Mouse (Mus musculus) cortical plate, adult 2 months (tissue): ENCODE data around the gene Tm9sf4. TPM values are rescaled to one million over a fixed set of nuclear protein-coding genes. Genes with fewer than 3 reads are reported as not detected.

Source experiments
- H3K27ac ChIP-seq: fragments of 200-500 bp; 2 replicates; pipeline ENCODE4 v1.5.1; 2012; ENCODE audit warnings: low read length, control low read depth, inconsistent platforms; ENCODE audit not compliant: insufficient read depth
- H3K4me1 ChIP-seq: fragments of 200-500 bp; 2 replicates; pipeline ENCODE4 v1.6.1; 2011; ENCODE audit warnings: low read length; ENCODE audit not compliant: control insufficient read depth, insufficient read depth
- H3K4me3 ChIP-seq: fragments of 200-500 bp; 2 replicates; pipeline ENCODE4 v1.5.1; 2011; ENCODE audit warnings: mild to moderate bottlenecking, low read length, control low read depth; ENCODE audit not compliant: insufficient read depth
- CTCF ChIP-seq: fragments of 200-500 bp; IDR thresholded peaks from 2 replicates; pipeline ENCODE4 v1.5.1; 2011; ENCODE audit warnings: mild to moderate bottlenecking, control low read depth, low read length; ENCODE audit not compliant: insufficient read depth; ENCODE audit errors: extremely low read depth
- POLR2A ChIP-seq: fragments of 200-500 bp; IDR thresholded peaks from 2 replicates; pipeline ENCODE4 v1.6.1; 2011; ENCODE audit warnings: mild to moderate bottlenecking, low read length, control low read depth; ENCODE audit not compliant: insufficient read depth; ENCODE audit errors: extremely low read depth
- polyA plus RNA-seq: library from polyadenylated mRNA; depleted of rRNA; stranded (reverse); fragments of >200 nt; gene quantifications from 2 replicates; pipeline ENCODE4 v1.2.3, GENCODE M21; 2012

The Tm9sf4 gene
- polyA plus RNA-seq, 1 experiment, result 70.5 TPM

DNA sequence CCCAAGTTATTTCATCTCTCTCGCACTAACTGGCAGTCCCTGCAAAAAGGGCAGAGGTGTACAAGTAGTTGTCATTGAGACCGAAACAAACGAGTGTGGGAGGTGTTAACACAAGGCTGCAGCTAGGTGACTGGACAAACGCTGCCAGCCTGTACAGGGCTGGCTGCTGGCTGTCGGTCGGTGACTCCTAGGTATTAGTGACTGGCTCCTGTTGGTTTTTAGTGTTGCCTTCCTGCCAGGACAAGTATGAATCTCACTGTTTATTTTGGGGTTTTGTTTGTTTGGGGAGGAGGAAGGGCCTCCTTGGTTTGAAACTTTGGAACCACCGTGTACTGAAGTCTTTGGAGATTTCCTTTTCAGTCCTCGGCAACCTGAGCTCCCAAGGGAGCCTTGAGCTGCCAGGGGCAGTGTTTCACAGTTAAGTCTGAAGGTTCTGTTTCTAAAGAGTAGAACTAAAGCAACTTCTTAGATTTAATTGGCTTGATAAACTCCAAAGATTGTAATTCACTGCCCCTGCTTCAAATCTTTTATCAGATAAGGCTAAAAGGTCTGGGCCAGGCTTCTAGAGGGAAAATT, 15.0 kb downstream of the Tm9sf4 start:
- Histone ChIP-seq H3K4me1 (peaks cover 2% of the 10 kb centered on the region; the same call in 1 of the 2 replicates), H3K27ac (no peak overlapping the region), H3K4me3 (no peak overlapping the region)
- TF ChIP-seq CTCF (no peak), POLR2A (no peak)

DNA sequence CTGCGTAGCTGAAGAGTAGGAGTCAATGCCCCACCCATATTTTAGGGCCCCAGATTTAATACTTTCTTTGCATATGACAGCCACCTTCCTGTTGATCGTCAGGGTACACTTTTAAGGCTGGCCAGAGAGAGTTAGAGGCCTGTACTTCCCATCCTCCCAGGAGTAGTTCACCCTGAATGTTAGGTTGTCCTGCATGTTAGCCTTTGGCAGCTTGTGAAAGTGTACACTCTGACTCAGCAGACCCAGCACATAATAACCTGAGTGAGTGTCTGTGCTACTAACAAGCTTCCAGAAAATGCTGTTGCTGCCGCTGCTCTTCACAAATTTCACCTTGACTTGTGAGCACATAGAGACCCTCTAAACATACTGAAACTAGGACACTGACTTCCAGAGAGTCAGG, 16.1 kb downstream of the Tm9sf4 start:
- Histone ChIP-seq H3K4me3 (no peak overlapping the region), H3K27ac (no peak overlapping the region), H3K4me1 (peaks cover 2% of the 10 kb centered on the region; the same call in 1 of the 2 replicates)
- TF ChIP-seq POLR2A, result no peak
- TF ChIP-seq CTCF, result no peak

DNA sequence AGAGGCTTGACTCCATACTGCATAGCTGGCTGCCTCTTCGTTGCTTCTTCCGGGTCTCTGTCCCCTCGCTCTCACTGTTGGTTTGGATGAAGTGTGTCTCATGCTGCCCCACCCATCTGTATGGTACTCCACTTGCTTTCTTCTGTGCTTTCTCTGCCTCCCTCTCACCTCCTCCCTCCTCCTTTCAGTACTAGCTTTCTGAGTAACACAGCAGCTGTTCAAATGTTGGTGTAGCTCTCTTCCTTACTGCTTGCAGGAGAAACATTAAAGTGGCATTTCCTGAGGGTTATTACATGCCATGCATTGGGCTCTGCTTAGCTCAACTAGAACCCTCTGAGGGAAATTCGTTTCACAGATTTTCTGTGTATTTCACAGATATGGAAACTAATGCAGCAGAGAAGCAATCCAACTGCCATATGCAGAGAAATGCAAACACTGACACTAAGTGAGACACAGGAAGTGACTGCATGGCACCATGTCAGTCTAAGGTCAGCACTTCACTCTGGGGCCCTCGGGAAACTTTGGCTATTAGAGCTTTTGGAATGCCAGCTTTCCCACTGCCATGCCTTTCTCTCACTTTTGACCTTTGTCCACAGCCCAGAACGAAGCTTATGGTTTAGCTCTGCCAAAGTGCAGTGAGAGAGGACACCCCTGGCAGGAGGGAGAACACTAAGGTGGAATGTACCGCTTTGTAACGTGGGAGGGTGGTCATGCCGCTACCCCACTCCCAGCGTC, 18.2 kb downstream of the Tm9sf4 start:
- no peak overlapping the region for H3K4me3 ChIP-seq
- no peak overlapping the region for H3K27ac ChIP-seq
- peaks cover 2% of the 10 kb centered on the region; the same call in 1 of the 2 replicates for H3K4me1 ChIP-seq
- TF ChIP-seq CTCF, result no peak
- TF ChIP-seq POLR2A, result no peak

DNA sequence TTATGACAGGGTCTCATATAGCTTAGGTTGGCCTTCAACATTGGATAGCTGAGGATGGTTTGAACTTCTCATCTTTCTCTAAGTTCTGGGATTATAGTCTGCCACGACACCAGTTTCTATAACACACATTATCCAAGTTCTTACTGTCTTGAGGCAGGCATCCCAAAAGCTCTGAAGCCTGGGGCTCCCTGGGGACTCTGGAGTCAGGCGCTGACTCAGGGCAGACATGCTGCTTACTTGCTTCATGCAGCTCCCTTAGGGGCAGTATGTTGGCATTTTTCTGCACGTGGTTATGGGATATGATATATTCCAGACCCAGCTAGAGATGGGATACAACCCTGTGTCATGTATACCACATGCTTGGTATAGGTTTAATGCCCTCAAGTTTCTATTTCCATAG, 18.9 kb downstream of the Tm9sf4 start:
- TF ChIP-seq CTCF, result no peak
- TF ChIP-seq POLR2A, result no peak
- Histone ChIP-seq H3K4me3 (no peak overlapping the region), H3K27ac (no peak overlapping the region), H3K4me1 (peaks cover 2% of the 10 kb centered on the region; the same call in 1 of the 2 replicates)

DNA sequence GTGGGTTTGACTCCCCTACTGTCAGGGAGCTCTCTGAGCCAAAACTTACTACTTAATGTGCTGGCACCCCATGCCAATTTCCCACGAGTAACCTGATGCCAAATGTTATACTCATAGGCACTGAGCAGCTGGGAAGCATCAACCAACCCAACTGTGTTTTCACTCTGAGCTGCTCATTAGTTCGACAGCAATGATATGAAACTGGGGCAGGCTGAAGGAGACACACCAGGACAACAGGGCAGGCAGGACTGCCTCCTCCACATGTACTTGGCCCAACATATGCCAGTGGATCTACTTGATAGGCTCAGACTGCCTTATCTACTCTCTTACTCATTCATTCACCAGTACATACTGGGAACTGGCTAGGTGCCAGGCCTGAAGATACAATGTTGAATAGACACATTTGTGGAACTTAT, 25.1 kb downstream of the Tm9sf4 start:
- H3K4me1 ChIP-seq, result 0 out of 2 replicates have a peak, but pooled peaks cover 3% of the 10 kb centered on the region
- H3K4me3 ChIP-seq, result no peak overlapping the region
- no peak overlapping the region for H3K27ac ChIP-seq
- TF ChIP-seq CTCF (no peak), POLR2A (no peak)

DNA sequence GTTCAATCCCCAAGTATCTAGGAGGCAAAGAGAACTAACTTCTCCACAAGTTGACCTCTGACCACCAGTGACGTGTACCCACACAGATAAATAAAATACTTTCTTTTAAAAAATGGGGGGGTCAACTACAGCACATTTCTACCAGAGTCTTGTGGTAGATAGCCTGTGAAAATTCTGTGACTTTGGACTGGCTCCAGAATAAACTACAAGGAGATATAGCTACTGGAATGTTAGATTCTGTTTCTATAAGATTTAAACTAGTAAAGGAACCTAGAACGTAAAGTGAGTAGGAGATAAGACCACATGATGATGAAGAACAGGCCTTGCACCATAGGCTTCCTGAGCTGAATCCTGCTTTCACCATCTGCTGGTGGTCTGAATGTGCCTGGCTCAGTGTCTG, 26.7 kb downstream of the Tm9sf4 start:
- Histone ChIP-seq H3K4me1 (peaks cover 5% of the 10 kb centered on the region; the same call in 1 of the 2 replicates), H3K27ac (no peak overlapping the region), H3K4me3 (no peak overlapping the region)
- TF ChIP-seq POLR2A, result no peak
- TF ChIP-seq CTCF, result no peak

DNA sequence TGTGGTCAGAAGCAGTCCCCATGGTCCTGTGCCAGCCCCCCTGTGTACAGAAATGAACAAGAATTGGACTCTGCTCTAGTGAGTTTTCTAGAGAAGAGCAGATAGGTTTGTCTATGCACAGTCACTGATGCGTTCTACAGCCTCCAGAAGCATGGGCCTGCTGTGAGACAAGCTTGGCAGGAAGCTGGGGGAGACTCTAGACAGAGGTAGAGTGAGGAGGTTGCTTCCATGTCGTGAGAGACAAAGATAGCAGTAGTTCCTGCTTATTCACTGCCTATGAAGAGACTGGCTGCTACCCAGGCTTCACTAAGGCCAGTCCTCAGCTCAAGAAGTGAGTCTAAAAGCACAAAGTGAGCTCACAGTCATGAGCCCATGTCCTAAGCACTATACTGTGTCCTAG, 30.1 kb downstream of the Tm9sf4 start:
- Histone ChIP-seq H3K4me3 (no peak overlapping the region), H3K27ac (no peak overlapping the region), H3K4me1 (peaks cover 5% of the 10 kb centered on the region; the same call in 1 of the 2 replicates)
- TF ChIP-seq POLR2A (no peak), CTCF (no peak)

DNA sequence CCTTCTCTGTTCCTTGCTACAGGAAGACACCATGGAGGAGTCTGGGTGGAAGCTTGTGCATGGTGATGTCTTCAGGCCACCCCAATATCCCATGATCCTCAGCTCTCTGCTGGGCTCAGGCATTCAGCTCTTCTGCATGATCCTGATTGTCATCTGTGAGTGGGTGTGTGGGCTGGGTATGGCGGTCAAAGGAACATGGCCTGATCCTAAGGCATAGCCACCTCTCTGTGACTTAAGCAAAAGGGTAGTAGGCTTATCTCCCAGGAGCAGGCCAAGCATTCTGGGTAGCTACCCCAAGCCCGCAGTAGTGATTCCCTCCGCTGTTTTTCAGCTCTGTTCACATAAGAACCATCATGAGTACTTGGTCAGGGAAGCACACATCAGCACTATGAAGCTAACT, 33.2 kb downstream of the Tm9sf4 start:
- H3K4me3 ChIP-seq, result no peak overlapping the region
- H3K27ac ChIP-seq, result no peak overlapping the region
- TF ChIP-seq POLR2A, result no peak
- no peak for TF ChIP-seq CTCF
- H3K4me1 ChIP-seq, result peaks cover 5% of the 10 kb centered on the region; the same call in 1 of the 2 replicates

DNA sequence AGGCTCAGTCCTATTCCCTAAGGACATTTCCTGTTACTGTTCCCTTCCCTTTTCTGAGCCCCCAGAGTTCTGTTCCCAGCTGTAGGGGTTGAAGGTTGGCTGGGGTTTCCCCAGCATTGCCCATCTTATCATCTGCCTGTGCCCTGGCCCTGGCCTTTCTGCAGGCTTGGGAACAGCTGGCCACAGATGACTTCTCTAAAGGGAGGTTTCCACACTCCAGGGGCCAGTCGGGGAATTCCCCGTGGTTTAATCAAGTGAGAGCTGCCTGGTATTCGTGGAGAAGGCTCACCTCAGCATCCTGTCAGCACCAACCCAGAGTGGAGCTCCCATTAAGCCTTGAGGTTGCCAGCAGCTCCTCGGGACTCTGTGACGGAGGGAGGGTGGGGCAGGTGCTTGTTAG, 37.4 kb downstream of the Tm9sf4 start:
- no peak for TF ChIP-seq POLR2A
- no peak for TF ChIP-seq CTCF
- no peak overlapping the region for H3K27ac ChIP-seq
- H3K4me3 ChIP-seq, result no peak overlapping the region
- H3K4me1 ChIP-seq, result no peaks in the 10 kb centered on the region

DNA sequence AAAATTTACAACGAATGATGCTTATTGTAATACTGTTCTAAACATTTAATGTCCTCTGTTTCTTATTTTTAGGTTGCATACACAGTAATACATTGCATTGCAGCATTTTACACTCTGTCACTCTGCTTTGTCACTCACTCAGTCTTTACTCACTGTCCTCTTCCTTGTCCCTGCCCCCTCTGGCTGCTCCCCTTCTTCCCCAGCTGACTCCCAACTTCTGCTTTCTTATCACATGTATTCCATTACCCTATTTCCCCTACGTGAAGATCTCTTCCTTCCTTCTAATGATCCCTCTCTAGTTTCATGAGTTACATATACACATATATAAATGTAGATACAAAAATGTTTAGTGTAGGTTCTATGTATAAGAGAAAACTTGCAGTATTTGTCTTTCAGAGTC, 38.0 kb downstream of the Tm9sf4 start:
- Histone ChIP-seq H3K27ac (no peak overlapping the region), H3K4me3 (no peak overlapping the region), H3K4me1 (no peaks in the 10 kb centered on the region)
- no peak for TF ChIP-seq CTCF
- TF ChIP-seq POLR2A, result no peak
